Mouse (Mus musculus) hindbrain, embryonic 15.5 days (tissue): Measurements from ENCODE around the gene Gm10770. TPM values are rescaled to one million over a fixed set of nuclear protein-coding genes. Genes with fewer than 3 reads are reported as not detected.

Experiments used
- polyA plus RNA-seq: library from polyadenylated mRNA; unstranded; fragments of >200 nt; fragmentation: Nextera tagmentation; extraction: Ambion mirVana; gene quantifications from 2 replicates; pipeline ENCODE4 v1.2.1, GENCODE M21; 2015

Gene Gm10770
- polyA plus RNA-seq, 1 experiment from 2014 or later: not detected

Other genes starting within 250 kb of the Gm10770 start
- 9.9 TPM in 2 replicates for gene Zfp120, start 43.0 kb downstream of the Gm10770 start, polyA plus RNA-seq
- gene Gm14139, start 2.1 kb upstream of the Gm10770 start, polyA plus RNA-seq: not detected in 2 replicates
- 10.7 and 11.4 TPM in 2 replicates for gene Zfp937, start 38.4 kb upstream of the Gm10770 start, polyA plus RNA-seq
- gene Gm21994, start 75.9 kb upstream of the Gm10770 start, polyA plus RNA-seq: 3.6 and 3.9 TPM in 2 replicates
- gene Gm14124, start 77.8 kb upstream of the Gm10770 start, polyA plus RNA-seq: 0.06 TPM in 1 of 2 replicates, not detected in the other
- 1.1 and 1.4 TPM in 2 replicates for gene Gm10130, start 144.0 kb upstream of the Gm10770 start, polyA plus RNA-seq
- 14.7 and 15.3 TPM in 2 replicates for gene 3300002I08Rik, start 183.1 kb upstream of the Gm10770 start, polyA plus RNA-seq